Mouse (Mus musculus): ENCODE data around the gene Apba2. TPM values are rescaled to one million over a fixed set of nuclear protein-coding genes. Genes with fewer than 3 reads are reported as not detected.

Apba2 gene
- polyA plus RNA-seq, 1 experiment from 2014 or later = 166 TPM

DNA sequence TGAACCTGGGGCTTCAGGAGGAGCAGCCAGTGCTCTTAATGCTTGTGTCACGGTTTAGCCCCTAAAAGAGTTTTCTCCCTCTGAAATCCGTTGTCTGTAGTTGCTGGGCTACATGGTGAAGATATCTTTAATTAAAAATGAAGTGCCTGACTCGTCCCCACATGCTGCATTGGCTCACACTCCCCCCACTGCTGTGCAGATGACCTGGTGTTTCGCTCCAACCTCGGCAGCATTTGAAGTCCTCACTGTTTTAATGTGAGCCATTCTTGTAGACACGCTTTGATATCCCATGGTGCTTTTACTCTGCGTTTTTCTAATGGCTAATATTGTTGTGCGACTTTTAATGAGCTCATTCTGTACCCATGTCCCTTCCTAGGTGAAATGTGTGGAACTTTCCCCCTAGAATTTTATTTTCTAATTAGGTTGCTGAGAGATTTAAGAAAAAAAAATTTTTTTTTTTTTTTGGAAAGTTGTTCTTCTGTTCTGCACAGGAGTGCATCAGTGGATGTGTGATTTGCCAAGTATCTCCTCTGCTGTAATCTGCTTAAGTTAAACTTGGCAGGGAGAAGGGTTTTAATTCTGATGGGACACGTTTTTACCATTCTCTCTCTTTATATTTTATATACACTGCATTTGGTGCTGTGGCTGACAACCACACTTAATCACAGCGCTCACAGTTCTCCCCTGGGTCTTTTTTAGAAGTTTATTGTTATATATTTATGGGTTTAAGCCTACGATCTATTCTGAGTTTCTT lies 87.3 kb downstream of the Apba2 start:
- ATAC-seq (ENCODE audit: low read depth) = no peak; the same call in 1 of the 2 replicates
- Histone ChIP-seq H3K27me3 (ENCODE audit: control insufficient read depth, insufficient read depth, low read length) (no peaks in the 10 kb centered on the region), H3K4me1 (ENCODE audit: control insufficient read depth, insufficient read depth, low read length) (peaks cover 4% of the 10 kb centered on the region; the same call in 1 of the 2 replicates), H3K9ac (replicated peaks; ENCODE audit: low read depth, low read length) (no peak overlapping the region), H3K36me3 (ENCODE audit: control insufficient read depth, insufficient read depth, low read length) (no peaks in the 10 kb centered on the region), H3K27ac (ENCODE audit: low read depth, low read length) (no peak overlapping the region), H3K9me3 (ENCODE audit: control insufficient read depth, low read length) (no peaks in the 10 kb centered on the region), H3K4me3 (ENCODE audit: low read depth, low read length) (no peak overlapping the region), H3K4me2 (ENCODE audit: low read depth, low read length) (no peak overlapping the region)
- WGBS = 36% methylated on average over 11 of the region's 11 CpGs

DNA sequence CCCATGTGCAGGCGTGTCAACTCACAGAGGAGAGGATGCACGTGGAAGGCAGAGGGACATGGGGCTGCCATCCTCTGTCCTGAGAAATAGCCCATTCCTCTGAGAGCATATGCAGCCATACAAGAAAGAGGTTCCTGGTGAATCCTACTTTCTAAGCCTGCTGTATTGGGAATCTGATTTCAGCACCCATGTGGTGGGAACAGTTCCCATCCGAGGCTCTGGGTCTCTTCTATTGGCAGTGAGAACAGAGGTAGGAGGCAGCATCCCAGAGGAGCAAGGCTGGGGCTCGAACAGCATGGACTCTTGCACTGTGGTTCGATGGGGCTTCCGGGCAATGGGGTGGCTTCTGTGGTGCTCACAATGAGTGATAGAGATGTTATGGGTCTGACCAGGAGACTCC lies 93.8 kb downstream of the Apba2 start:
- H3K9me3 ChIP-seq (ENCODE audit: control insufficient read depth, low read length) = no peaks in the 10 kb centered on the region
- ATAC-seq (ENCODE audit: low read depth) = no peak
- 0 out of 2 replicates have a peak, but pooled peaks cover 7% of the 10 kb centered on the region for H3K4me1 ChIP-seq (ENCODE audit: control insufficient read depth, insufficient read depth, low read length)
- H3K27ac ChIP-seq (ENCODE audit: low read depth, low read length) = no peak overlapping the region
- no peak overlapping the region for H3K4me3 ChIP-seq (ENCODE audit: low read depth, low read length)
- H3K9ac ChIP-seq (replicated peaks; ENCODE audit: low read depth, low read length) = no peak overlapping the region
- no peaks in the 10 kb centered on the region for H3K36me3 ChIP-seq (ENCODE audit: control insufficient read depth, insufficient read depth, low read length)
- WGBS = 82% methylated on average over 6 of the region's 6 CpGs
- H3K4me2 ChIP-seq (ENCODE audit: low read depth, low read length) = no peak overlapping the region
- H3K27me3 ChIP-seq (ENCODE audit: control insufficient read depth, insufficient read depth, low read length) = no peaks in the 10 kb centered on the region

GRCm38 (mm10) chr7:64596652-64597051 lies 95.1 kb downstream of the Apba2 start:
- no peaks in the 10 kb centered on the region for H3K27me3 ChIP-seq (ENCODE audit: control insufficient read depth, insufficient read depth, low read length)
- H3K27ac ChIP-seq (ENCODE audit: low read depth, low read length) = no peak overlapping the region
- H3K36me3 ChIP-seq (ENCODE audit: control insufficient read depth, insufficient read depth, low read length) = no peaks in the 10 kb centered on the region
- ATAC-seq (ENCODE audit: low read depth) = 0 out of 2 replicates have a peak, but pooled peaks have one; percentile 19
- H3K4me2 ChIP-seq (ENCODE audit: low read depth, low read length) = no peak overlapping the region
- no peaks in the 10 kb centered on the region for H3K9me3 ChIP-seq (ENCODE audit: control insufficient read depth, low read length)
- WGBS = 72% methylated on average over 9 of the region's 9 CpGs
- no peak overlapping the region for H3K4me3 ChIP-seq (ENCODE audit: low read depth, low read length)
- H3K4me1 ChIP-seq (ENCODE audit: control insufficient read depth, insufficient read depth, low read length) = 0 out of 2 replicates have a peak, but pooled peaks cover 7% of the 10 kb centered on the region
- no peak overlapping the region for H3K9ac ChIP-seq (replicated peaks; ENCODE audit: low read depth, low read length)

DNA sequence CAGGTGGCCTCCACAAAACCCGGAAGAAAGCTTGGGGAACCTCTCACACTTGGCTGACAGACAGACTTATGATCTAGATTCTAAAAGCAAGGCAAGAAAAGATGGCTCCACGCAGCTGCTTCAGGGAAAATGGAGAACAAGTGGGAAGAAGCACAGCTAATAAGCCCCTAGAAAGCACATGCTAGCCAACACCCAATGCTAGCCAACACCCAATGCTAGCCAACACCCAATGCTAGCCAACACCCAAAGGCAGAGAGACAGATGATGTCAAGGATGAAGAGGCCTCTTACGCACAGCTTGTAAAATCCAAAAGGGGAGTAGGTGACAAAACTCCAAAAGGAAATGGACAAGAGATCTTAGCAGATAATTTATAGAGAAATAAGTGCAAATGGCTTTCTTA lies 108.4 kb downstream of the Apba2 start:
- H3K9ac ChIP-seq (replicated peaks; ENCODE audit: low read depth, low read length) = no peak overlapping the region
- no peak overlapping the region for H3K4me3 ChIP-seq (ENCODE audit: low read depth, low read length)
- H3K27ac ChIP-seq (ENCODE audit: low read depth, low read length) = no peak overlapping the region
- no peaks in the 10 kb centered on the region for H3K36me3 ChIP-seq (ENCODE audit: control insufficient read depth, insufficient read depth, low read length)
- no peaks in the 10 kb centered on the region for H3K4me1 ChIP-seq (ENCODE audit: control insufficient read depth, insufficient read depth, low read length)
- WGBS = 95% methylated on average over 3 of the region's 3 CpGs
- no peaks in the 10 kb centered on the region for H3K9me3 ChIP-seq (ENCODE audit: control insufficient read depth, low read length)
- H3K27me3 ChIP-seq (ENCODE audit: control insufficient read depth, insufficient read depth, low read length) = no peaks in the 10 kb centered on the region
- ATAC-seq (ENCODE audit: low read depth) = no peak
- no peak overlapping the region for H3K4me2 ChIP-seq (ENCODE audit: low read depth, low read length)

GRCm38 (mm10) chr7:64610875-64611274 lies 109.4 kb downstream of the Apba2 start:
- H3K36me3 ChIP-seq (ENCODE audit: control insufficient read depth, insufficient read depth, low read length) = no peaks in the 10 kb centered on the region
- 69% methylated on average over 4 of the region's 4 CpGs for WGBS
- no peaks in the 10 kb centered on the region for H3K9me3 ChIP-seq (ENCODE audit: control insufficient read depth, low read length)
- no peaks in the 10 kb centered on the region for H3K4me1 ChIP-seq (ENCODE audit: control insufficient read depth, insufficient read depth, low read length)
- no peak overlapping the region for H3K4me3 ChIP-seq (ENCODE audit: low read depth, low read length)
- H3K9ac ChIP-seq (replicated peaks; ENCODE audit: low read depth, low read length) = no peak overlapping the region
- no peak overlapping the region for H3K4me2 ChIP-seq (ENCODE audit: low read depth, low read length)
- H3K27ac ChIP-seq (ENCODE audit: low read depth, low read length) = no peak overlapping the region
- ATAC-seq (ENCODE audit: low read depth) = no peak
- H3K27me3 ChIP-seq (ENCODE audit: control insufficient read depth, insufficient read depth, low read length) = no peaks in the 10 kb centered on the region

- H3K4me3 ChIP-seq (ENCODE audit: low read depth, low read length) = no peak overlapping the region
- 98% methylated on average over 4 of the region's 4 CpGs for WGBS
- H3K4me2 ChIP-seq (ENCODE audit: low read depth, low read length) = no peak overlapping the region
- no peaks in the 10 kb centered on the region for H3K9me3 ChIP-seq (ENCODE audit: control insufficient read depth, low read length)
- H3K9ac ChIP-seq (replicated peaks; ENCODE audit: low read depth, low read length) = no peak overlapping the region
- no peak for ATAC-seq (ENCODE audit: low read depth)
- H3K4me1 ChIP-seq (ENCODE audit: control insufficient read depth, insufficient read depth, low read length) = no peaks in the 10 kb centered on the region
- no peaks in the 10 kb centered on the region for H3K36me3 ChIP-seq (ENCODE audit: control insufficient read depth, insufficient read depth, low read length)
- H3K27ac ChIP-seq (ENCODE audit: low read depth, low read length) = no peak overlapping the region
- H3K27me3 ChIP-seq (ENCODE audit: control insufficient read depth, insufficient read depth, low read length) = no peaks in the 10 kb centered on the region
These were observed 117.8 kb downstream of the Apba2 start for GRCm38 (mm10) chr7:64619261-64619660.

- Histone ChIP-seq H3K9ac (replicated peaks; ENCODE audit: low read depth, low read length) (no peak overlapping the region), H3K27ac (ENCODE audit: low read depth, low read length) (0 out of 2 replicates have a peak overlapping the region, but pooled peaks have one; percentile 45), H3K4me3 (ENCODE audit: low read depth, low read length) (no peak overlapping the region), H3K4me1 (ENCODE audit: control insufficient read depth, insufficient read depth, low read length) (peaks cover 10% of the 10 kb centered on the region; the same call in 1 of the 2 replicates), H3K36me3 (ENCODE audit: control insufficient read depth, insufficient read depth, low read length) (no peaks in the 10 kb centered on the region), H3K9me3 (ENCODE audit: control insufficient read depth, low read length) (no peaks in the 10 kb centered on the region), H3K27me3 (ENCODE audit: control insufficient read depth, insufficient read depth, low read length) (no peaks in the 10 kb centered on the region), H3K4me2 (ENCODE audit: low read depth, low read length) (no peak overlapping the region)
- peak; percentile 72 for ATAC-seq (ENCODE audit: low read depth)
- WGBS = 21% methylated on average over 8 of the region's 8 CpGs
These were observed 125.0 kb downstream of the Apba2 start for GRCm38 (mm10) chr7:64626494-64626893.

GRCm38 (mm10) chr7:64627972-64628655 lies 126.6 kb downstream of the Apba2 start:
- Histone ChIP-seq H3K4me3 (ENCODE audit: low read depth, low read length) (no peak overlapping the region), H3K36me3 (ENCODE audit: control insufficient read depth, insufficient read depth, low read length) (no peaks in the 10 kb centered on the region), H3K4me1 (ENCODE audit: control insufficient read depth, insufficient read depth, low read length) (peaks cover 18% of the 10 kb centered on the region; the same call in 1 of the 2 replicates), H3K4me2 (ENCODE audit: low read depth, low read length) (no peak overlapping the region), H3K9me3 (ENCODE audit: control insufficient read depth, low read length) (no peaks in the 10 kb centered on the region), H3K27me3 (ENCODE audit: control insufficient read depth, insufficient read depth, low read length) (no peaks in the 10 kb centered on the region), H3K27ac (ENCODE audit: low read depth, low read length) (no peak overlapping the region), H3K9ac (replicated peaks; ENCODE audit: low read depth, low read length) (no peak overlapping the region)
- ATAC-seq (ENCODE audit: low read depth) = no peak
- WGBS = 51% methylated on average over 8 of the region's 8 CpGs

GRCm38 (mm10) chr7:64630697-64631096 lies 129.2 kb downstream of the Apba2 start:
- no peak overlapping the region for H3K27ac ChIP-seq (ENCODE audit: low read depth, low read length)
- 69% methylated on average over 6 of the region's 6 CpGs for WGBS

More at GRCm38 (mm10) chr7:64630697-64631096, 129.2 kb downstream of the Apba2 start:
- peaks cover 23% of the 10 kb centered on the region; the same call in 1 of the 2 replicates for H3K4me1 ChIP-seq (ENCODE audit: control insufficient read depth, insufficient read depth, low read length)
- H3K4me2 ChIP-seq (ENCODE audit: low read depth, low read length) = no peak overlapping the region
- no peak overlapping the region for H3K4me3 ChIP-seq (ENCODE audit: low read depth, low read length)
- H3K9ac ChIP-seq (replicated peaks; ENCODE audit: low read depth, low read length) = no peak overlapping the region
- ATAC-seq (ENCODE audit: low read depth) = no peak
- H3K27me3 ChIP-seq (ENCODE audit: control insufficient read depth, insufficient read depth, low read length) = no peaks in the 10 kb centered on the region
- H3K36me3 ChIP-seq (ENCODE audit: control insufficient read depth, insufficient read depth, low read length) = no peaks in the 10 kb centered on the region
- H3K9me3 ChIP-seq (ENCODE audit: control insufficient read depth, low read length) = no peaks in the 10 kb centered on the region

All from neural tube, embryonic 14.5 days (tissue).